Mouse (Mus musculus) limb, embryonic 12.5 days (tissue): Measurements from ENCODE around the gene Bicdl2. TPM values are rescaled to one million over a fixed set of nuclear protein-coding genes. Genes with fewer than 3 reads are reported as not detected.

ENCODE experiments used
- ATAC-seq: fragments of 200-750 bp; cut with Nextera tagmentation; 2 replicates; pipeline ENCODE4 v1.8.0; 2017; ENCODE audit warnings: low read depth, moderate TSS enrichment; ENCODE audit not compliant: insufficient number of reproducible peaks, insufficient read depth, low FRiP score, low TSS enrichment
- H3K27ac ChIP-seq: fragments of 300-500 bp; sonication (generic); 2 replicates; pipeline ENCODE4 v1.5.1; 2016; ENCODE audit warnings: mild to moderate bottlenecking, moderate library complexity
- H3K27me3 ChIP-seq: fragments of 300-500 bp; sonication (generic); 2 replicates; pipeline ENCODE4 v1.6.1; 2016; ENCODE audit warnings: mild to moderate bottlenecking, moderate library complexity
- H3K36me3 ChIP-seq: fragments of 300-500 bp; sonication (generic); 2 replicates; pipeline ENCODE4 v1.6.1; 2016; ENCODE audit warnings: mild to moderate bottlenecking, moderate library complexity
- H3K4me1 ChIP-seq: fragments of 300-500 bp; sonication (generic); replicated peaks from 2 replicates; pipeline ENCODE4 v1.6.1; 2016
- H3K4me2 ChIP-seq: fragments of 300-500 bp; sonication (generic); 2 replicates; pipeline ENCODE4 v1.6.1; 2016; ENCODE audit warnings: mild to moderate bottlenecking, moderate library complexity
- H3K4me3 ChIP-seq: fragments of 300-500 bp; sonication (generic); replicated peaks from 2 replicates; pipeline ENCODE4 v1.5.1; 2016; ENCODE audit warnings: mild to moderate bottlenecking
- H3K9ac ChIP-seq: fragments of 300-500 bp; sonication (generic); replicated peaks from 2 replicates; pipeline ENCODE4 v1.6.1; 2016; ENCODE audit warnings: mild to moderate bottlenecking, moderate library complexity
- H3K9me3 ChIP-seq: fragments of 300-500 bp; sonication (generic); 2 replicates; pipeline ENCODE4 v1.6.1; 2016; ENCODE audit warnings: mild to moderate bottlenecking, moderate library complexity
- WGBS: fragments of 180-500 bp; shearing (Covaris S2); methylation state at CpG from one replicate; pipeline ENCODE4 v1.1.7; 2016; 5-methylcytosine and 5-hydroxymethylcytosine counted together
- polyA plus RNA-seq: library from polyadenylated mRNA; unstranded; fragments of >200 nt; fragmentation: Nextera tagmentation; extraction: Ambion mirVana; gene quantifications from 2 replicates; pipeline ENCODE4 v1.2.1, GENCODE M21; 2016

Gene Bicdl2
- polyA plus RNA-seq, 1 experiment from 2014 or later = 1.2 TPM

DNA sequence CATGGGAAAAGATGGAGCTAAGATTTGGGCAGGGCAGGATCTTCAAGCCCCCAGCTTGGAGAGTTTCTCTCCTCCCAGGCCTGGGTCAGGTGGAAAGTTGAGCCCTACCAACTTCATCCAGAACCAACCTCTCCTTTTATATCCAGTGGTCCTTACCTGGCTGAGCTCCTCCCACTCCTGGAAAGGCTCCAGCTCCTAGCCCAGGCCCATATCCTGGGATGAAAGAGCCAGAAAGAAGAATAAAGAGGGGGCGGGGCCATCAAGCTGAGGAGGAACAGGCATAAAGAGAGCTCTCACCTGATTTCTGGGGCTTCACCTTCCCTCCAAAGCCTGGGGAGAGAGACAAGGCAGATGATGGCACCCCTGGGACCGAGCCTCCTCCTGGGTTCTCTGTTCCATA, 56.7 kb downstream of the Bicdl2 start:
- Histone ChIP-seq H3K36me3 (no peaks in the 10 kb centered on the region), H3K9me3 (no peaks in the 10 kb centered on the region), H3K27ac (no peak overlapping the region), H3K4me3 (no peak overlapping the region), H3K4me1 (no peaks in the 10 kb centered on the region), H3K9ac (no peak overlapping the region), H3K27me3 (peaks cover 10% of the 10 kb centered on the region), H3K4me2 (no peak overlapping the region)
- no peak for ATAC-seq
- 72% methylated on average over 2 of the region's 2 CpGs for WGBS

Other genes starting within 250 kb of the Bicdl2 start
- gene Vmn2r117, start 180.8 kb upstream of the Bicdl2 start, polyA plus RNA-seq = not detected in 2 replicates
- gene Zfp213, start 96.3 kb upstream of the Bicdl2 start, polyA plus RNA-seq = 24.7 and 26.6 TPM in 2 replicates
- 22.0 and 25.5 TPM in 2 replicates for gene Zfp13, start 61.0 kb upstream of the Bicdl2 start, polyA plus RNA-seq
- gene Zscan10, start 59.6 kb upstream of the Bicdl2 start, polyA plus RNA-seq = 0.37 and 0.45 TPM in 2 replicates
- gene Mmp25, start 15.2 kb upstream of the Bicdl2 start, polyA plus RNA-seq = 0.92 and 0.99 TPM in 2 replicates
- gene Hcfc1r1, start 13.1 kb downstream of the Bicdl2 start, polyA plus RNA-seq = 48.6 and 51.7 TPM in 2 replicates
- 55.1 and 56.3 TPM in 2 replicates for gene Thoc6, start 13.4 kb downstream of the Bicdl2 start, polyA plus RNA-seq
- gene Tnfrsf12a, start 17.0 kb downstream of the Bicdl2 start, polyA plus RNA-seq = 5.7 and 7.6 TPM in 2 replicates
- gene Cldn6, start 18.7 kb downstream of the Bicdl2 start, polyA plus RNA-seq = 19.9 and 22.7 TPM in 2 replicates
- gene Cldn9, start 23.5 kb downstream of the Bicdl2 start, polyA plus RNA-seq = 5.6 and 6.4 TPM in 2 replicates
- gene 1520401A03Rik, start 62.3 kb downstream of the Bicdl2 start, polyA plus RNA-seq = 1.8 and 2.5 TPM in 2 replicates
- 49.1 and 53.1 TPM in 2 replicates for gene Pkmyt1, start 65.8 kb downstream of the Bicdl2 start, polyA plus RNA-seq
- 11.6 and 13.6 TPM in 2 replicates for gene Paqr4, start 80.4 kb downstream of the Bicdl2 start, polyA plus RNA-seq
- gene Kremen2, start 85.3 kb downstream of the Bicdl2 start, polyA plus RNA-seq = 30.0 and 34.8 TPM in 2 replicates
- gene Flywch1, start 111.1 kb downstream of the Bicdl2 start, polyA plus RNA-seq = 136 and 140 TPM in 2 replicates
- 71.0 and 76.7 TPM in 2 replicates for gene Flywch2, start 125.6 kb downstream of the Bicdl2 start, polyA plus RNA-seq
- 639 and 703 TPM in 2 replicates for gene Srrm2, start 130.0 kb downstream of the Bicdl2 start, polyA plus RNA-seq
- gene Elob, start 168.6 kb downstream of the Bicdl2 start, polyA plus RNA-seq = 1,179 and 1,231 TPM in 2 replicates
- gene Prss33, start 175.6 kb downstream of the Bicdl2 start, polyA plus RNA-seq = not detected in 2 replicates
- gene Prss32, start 183.3 kb downstream of the Bicdl2 start, polyA plus RNA-seq = not detected in 2 replicates
- gene Prss41, start 183.7 kb downstream of the Bicdl2 start, polyA plus RNA-seq = 1.7 and 3.1 TPM in 2 replicates
- gene Prss21, start 207.6 kb downstream of the Bicdl2 start, polyA plus RNA-seq = not detected in 2 replicates
- gene Dcpp1, start 220.4 kb downstream of the Bicdl2 start, polyA plus RNA-seq = not detected in 2 replicates
- not detected in 2 replicates for gene Dcpp2, start 220.4 kb downstream of the Bicdl2 start, polyA plus RNA-seq